Mouse (Mus musculus) hindlimb bud, embryonic 11.5 days (tissue): Measurements from ENCODE around the gene Ezh2.

Experiments
- DNase-seq: peaks from one replicate; pipeline ENCODE4 v3.0.0-alpha.2; 2012; ENCODE audit warnings: low read depth, low spot score; ENCODE audit errors: extremely low spot score

Ezh2 gene

DNA sequence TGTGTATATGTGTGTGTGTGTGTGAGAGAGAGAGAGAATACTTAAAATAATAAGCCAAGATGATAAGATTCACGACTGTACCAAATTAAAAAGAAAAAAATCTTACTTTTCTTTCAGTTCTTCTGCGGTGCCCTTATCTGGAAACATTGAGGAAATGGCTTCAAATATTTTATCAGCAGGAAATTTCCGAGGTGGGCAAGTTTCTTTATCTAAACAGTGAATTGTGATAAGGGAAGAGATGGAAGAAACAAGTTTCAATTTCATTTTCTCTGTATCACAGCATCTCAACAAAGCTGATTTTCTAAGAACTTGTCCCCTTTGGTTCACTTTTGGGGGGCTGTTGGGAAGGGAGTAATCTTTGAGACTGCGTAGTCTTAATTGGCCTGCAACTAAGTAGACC is 42.9 kb downstream of the Ezh2 start:
- no peak for DNase-seq

DNA sequence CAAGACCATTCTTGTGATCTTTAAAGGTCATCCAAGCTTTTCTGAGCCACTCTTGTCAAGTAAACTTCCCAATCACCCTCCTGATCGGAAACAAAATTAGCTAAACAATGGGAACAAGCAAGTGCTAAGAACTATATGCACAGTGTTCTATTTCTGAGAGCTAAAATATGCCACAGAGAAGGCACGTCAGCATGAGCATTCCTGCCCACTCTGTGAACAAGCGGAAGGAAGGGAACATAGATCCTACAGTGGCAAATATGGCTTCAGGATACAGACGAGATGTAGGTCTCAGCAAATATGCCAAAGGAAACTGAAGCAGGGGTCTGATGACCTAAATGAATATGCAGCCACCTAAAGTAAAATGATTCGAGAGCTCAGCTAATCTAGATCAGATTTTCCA is 59.8 kb downstream of the Ezh2 start:
- DNase-seq = no peak

DNA sequence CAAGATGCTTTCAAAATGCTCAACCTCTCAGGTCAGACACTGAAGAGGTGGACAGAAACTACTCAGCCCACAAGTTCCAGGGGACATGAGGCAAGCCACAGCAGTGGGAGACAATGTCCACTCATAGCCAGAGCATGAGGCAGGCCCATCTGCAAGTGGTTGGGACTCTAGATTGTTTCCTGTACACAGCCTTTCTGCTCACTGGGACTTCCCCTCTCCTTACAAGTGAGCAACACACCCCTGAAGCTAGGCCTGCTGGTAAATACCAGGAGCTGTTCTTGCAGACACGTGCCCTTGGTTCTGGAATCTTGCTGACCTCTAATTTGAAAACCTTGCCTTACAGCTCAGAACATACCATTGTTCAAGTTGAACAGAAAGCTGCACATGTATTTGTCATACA is 62.6 kb downstream of the Ezh2 start:
- DNase-seq = no peak

DNA sequence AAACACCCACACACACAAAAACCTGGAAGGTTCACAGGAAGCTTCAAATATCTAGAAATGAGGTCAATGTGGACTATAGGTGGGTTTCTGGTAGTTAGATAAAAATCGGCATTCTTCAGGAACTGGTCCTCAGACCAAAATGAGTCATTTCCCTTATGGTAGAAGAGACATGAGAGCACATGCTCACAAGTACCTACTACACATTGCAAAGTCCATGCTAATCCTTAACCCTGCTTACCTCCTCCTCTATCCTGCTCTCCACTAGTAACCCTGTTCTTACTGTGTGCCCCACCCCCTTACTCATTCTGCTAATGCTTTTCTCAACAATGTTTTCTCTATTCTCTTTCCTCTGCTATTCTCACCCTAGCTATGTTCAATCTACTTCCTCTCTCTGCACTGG is 67.5 kb downstream of the Ezh2 start:
- no peak for DNase-seq

DNA sequence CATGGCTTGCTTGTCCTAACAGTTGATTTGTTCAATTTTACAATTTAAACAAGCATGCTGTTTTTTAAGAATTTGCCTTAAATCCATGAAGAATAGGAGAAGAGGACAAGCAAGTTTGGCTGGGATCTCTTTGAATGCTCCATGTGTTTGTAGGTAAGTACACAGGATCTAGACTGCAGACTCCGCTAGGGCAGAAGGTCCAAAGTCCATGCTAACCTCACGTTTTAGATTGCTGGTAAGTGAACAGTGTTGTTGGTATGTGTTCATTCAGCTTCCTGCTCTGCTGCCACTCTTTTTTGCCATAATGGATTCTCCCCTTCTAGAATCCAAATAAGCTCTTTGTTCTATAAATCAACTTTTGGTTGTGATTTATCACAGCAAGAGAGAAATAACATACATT is 68.0 kb downstream of the Ezh2 start:
- DNase-seq = no peak

DNA sequence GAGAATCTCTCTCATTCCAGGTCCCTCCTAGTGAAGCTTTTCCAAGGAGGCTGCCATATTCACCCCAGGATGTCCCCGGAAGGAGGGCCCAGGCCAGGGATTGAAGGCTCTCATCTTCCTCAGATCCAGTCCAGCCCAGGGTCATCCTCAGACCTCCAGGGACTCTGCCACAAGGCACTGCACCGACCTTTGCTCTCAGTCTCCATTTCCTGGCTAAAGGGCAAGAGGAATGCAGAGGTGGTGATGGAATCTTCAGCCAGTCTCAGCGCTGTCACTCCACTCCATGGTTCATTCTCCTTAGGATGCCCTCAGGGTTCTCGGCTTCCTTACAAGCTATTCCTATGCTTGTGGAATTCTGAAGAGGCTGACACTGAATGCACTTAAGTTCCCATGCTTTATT is 68.7 kb downstream of the Ezh2 start:
- no peak for DNase-seq

DNA sequence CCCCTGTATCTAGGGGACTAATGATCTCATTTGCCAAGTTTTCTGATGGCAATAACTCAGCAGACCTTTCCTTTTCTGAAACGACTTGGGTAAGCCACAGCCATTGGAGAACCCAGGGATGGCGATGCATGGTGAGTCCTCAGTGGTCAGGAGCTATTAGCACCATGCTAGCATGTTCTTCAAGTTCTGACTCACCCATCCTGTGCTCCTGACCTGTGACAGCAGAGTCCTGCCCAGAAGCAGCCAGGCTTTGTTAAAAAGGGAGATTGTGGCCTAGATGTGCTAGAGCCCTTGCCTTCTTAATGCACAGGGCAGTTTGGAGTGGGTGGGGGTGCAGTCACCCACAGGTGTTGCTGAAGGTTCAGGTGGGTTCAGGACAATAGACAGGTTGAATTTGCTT is 70.1 kb downstream of the Ezh2 start:
- no peak for DNase-seq

DNA sequence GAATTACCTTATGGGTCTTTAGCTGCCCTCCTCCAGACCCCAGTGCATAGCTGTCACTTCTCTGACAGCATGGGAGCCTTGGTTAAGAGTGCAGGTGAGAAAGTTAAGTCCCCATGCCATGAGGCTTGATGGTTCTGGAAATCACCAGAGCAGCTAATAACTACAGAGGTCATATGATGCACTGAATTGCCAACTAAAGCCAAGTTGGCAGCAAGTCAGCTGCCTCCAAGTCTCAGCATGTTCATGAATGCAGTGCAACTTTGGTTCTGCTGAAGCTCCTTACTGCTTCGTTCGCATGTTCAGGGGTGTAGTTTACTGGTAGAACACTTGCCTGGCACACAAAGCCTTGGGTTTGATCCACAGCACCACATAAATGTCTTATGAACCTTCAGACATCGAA is 72.7 kb downstream of the Ezh2 start:
- no peak for DNase-seq

DNA sequence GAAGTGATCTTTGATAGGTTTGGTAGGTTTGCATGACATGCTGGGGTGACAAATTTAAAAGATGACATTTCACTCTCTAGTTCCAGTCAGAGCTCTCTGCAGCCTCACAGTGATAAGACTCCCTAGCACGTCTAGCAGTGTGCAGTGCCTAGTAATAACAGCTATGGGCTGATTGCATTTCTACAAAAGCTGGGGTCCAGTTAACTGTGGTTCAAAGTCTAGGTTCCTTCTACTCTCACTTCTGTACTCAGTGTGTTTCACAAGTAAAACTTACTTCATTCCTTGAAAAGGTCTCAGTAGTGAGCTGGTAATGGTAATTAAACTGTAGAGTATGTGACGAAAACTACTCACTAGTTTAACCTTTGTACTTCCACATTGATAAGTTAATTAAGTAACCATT is 75.1 kb downstream of the Ezh2 start:
- DNase-seq = no peak

DNA sequence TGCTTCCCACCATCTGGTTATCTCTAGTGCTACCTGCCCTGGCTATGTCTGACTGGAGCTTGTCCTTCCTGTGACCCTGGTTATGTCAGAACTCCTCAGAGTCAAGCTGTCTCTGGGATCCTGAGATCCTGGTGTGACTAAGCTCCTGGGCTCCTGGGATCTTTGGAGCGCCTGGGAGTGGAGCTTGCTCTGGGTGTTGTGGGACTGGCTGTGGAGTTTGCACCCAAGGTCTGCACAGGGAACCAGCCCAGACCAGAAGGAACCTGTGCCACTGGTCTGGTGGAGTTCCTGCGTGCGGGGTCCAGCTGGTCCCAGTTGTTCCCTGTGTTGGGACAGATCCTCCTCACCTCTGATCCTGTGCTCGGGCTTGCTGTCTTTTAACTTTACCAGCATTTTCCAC is 100.6 kb downstream of the Ezh2 start:
- DNase-seq = no peak

DNA sequence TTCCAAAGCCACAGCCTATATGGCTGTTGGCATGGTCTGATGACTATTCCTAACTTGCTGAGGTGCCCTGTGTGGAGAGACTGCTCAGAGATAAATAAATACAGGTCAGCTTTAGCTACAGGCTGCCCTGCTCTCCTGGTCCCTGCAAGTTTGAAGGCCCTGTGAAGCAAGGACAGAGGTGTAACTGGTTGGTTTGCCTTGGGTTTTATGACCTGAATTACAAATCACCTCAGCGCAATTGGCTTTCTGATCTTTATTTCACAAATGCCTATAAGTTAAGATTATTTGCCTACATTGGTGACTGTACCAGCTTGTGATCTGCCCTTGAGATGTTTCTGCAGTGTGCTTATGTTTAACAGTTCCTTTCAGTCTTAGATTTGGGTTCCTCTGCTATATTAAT is 113.1 kb downstream of the Ezh2 start:
- DNase-seq = no peak
